Mouse (Mus musculus): ENCODE results near the gene Slc36a3. TPM values are rescaled to one million over a fixed set of nuclear protein-coding genes. Genes with fewer than 3 reads are reported as not detected.

The Slc36a3 gene
- not detected in 2 replicates for polyA plus RNA-seq (2015; fragmentation: Nextera tagmentation; extraction: Ambion mirVana)

DNA sequence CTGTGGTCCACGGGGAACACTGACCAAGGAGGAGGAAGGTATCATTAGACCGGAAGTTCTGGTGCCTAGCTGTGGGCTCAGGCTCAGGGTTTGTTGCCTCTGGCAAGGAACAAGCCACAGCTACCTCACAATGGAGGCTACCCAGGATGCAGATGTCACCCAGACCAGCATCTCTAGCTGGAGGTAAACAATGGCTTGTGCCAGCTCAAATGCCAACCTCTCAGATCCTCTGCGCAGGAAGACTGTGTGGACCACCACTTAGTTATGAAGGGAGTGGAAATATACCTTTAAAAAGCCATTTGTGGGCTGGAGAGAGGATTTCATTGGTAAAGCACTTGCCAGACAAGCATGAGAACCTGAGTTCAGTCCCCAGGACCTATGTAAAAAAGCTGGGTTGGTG lies at the start of gene Slc36a3:
Slc36a3 (minus strand) TSS at position 101 of the 400 bp plus-strand sequence.
- H3K36me3 ChIP-seq = no peaks in the 10 kb centered on the region
- no peak within 1 kb of the TSS for H3K9ac ChIP-seq
- H3K4me2 ChIP-seq = no peak within 1 kb of the TSS
- H3K9me3 ChIP-seq = no peaks in the 10 kb centered on the region
- H3K4me3 ChIP-seq = no peak within 1 kb of the TSS
- 65% methylated on average over 3 of the region's 3 CpGs for WGBS
- ATAC-seq (ENCODE audit: extremely low read depth, insufficient number of reproducible peaks, low FRiP score, low TSS enrichment) = no peak
- no peaks in the 10 kb centered on the region for H3K27me3 ChIP-seq (replicated peaks)
- H3K4me1 ChIP-seq = no peaks in the 10 kb centered on the region
- H3K27ac ChIP-seq (replicated peaks) = no peak within 1 kb of the TSS

DNA sequence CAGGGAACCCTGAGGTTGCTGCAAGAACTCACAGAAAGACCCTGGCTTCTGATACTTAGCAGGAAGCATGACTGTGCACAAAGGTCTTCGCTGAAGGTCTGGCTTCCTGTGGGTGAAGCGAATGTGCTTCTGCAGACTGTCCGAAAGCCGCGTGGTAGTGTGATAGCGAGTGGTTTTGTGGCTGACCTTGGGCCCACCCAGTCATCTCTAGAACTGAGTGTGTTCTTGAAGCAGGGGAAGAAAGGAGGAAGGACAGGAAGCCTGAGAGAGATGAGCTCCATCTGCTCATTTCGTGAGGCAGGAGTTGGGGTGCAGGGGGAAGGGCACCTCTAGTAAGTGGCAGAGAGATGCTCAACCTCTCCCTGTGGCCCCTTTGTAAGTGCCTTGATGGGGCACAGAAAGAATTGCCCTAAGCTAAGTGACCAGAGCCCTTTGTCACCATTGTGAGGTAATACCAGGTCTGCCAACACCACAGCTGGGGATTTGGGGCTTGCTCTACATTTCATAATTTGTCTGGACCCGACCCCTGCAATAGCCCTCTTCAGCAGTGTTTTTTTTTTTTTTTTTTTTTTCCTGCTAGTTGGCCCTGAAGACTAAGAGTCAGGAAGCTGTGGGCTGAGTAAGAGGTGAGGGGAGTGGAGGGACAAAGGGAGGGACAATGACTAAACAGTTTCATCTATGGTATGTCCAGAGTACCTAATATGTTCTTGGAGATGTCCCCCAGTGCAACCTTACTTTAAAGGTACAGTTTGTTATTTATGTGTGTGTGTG lies 46.4 kb upstream of the Slc36a3 start:
- H3K27ac ChIP-seq (replicated peaks) = no peak overlapping the region
- peaks cover 9% of the 10 kb centered on the region for H3K4me1 ChIP-seq
- H3K27me3 ChIP-seq (replicated peaks) = peaks cover 4% of the 10 kb centered on the region; the same call in 1 of the 2 replicates
- no peaks in the 10 kb centered on the region for H3K36me3 ChIP-seq
- no peak for ATAC-seq (ENCODE audit: extremely low read depth, insufficient number of reproducible peaks, low FRiP score, low TSS enrichment)
- 64% methylated on average over 8 of the region's 8 CpGs for WGBS
- H3K4me2 ChIP-seq = no peak overlapping the region
- H3K9me3 ChIP-seq = no peaks in the 10 kb centered on the region
- no peak overlapping the region for H3K9ac ChIP-seq
- H3K4me3 ChIP-seq = no peak overlapping the region

DNA sequence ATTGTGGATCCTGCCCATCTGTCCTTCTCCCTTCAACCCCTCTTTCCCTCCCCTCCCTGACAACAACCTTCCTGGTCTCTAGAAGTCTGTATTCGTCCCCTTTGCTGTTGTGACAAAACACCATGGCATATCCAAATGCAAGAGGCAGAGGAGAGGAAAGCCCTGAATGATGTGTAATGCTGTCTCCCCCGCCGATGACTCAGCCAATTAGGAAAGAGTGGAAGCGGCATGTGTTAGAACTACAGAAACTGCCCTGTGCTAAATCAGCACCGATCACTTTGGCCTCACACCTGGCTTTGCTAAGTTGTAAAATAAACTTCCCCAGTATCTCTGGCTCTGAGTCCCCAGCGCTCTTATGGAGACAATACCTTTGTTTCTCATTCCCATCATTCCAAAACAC lies 45.6 kb upstream of the Slc36a3 start:
- Histone ChIP-seq H3K36me3 (no peaks in the 10 kb centered on the region), H3K9me3 (no peaks in the 10 kb centered on the region), H3K4me1 (peaks cover 9% of the 10 kb centered on the region), H3K4me3 (no peak overlapping the region), H3K27me3 (replicated peaks) (peaks cover 4% of the 10 kb centered on the region; the same call in 1 of the 2 replicates), H3K4me2 (no peak overlapping the region), H3K27ac (replicated peaks) (no peak overlapping the region), H3K9ac (no peak overlapping the region)
- WGBS = 51% methylated on average over 6 of the region's 6 CpGs
- ATAC-seq (ENCODE audit: extremely low read depth, insufficient number of reproducible peaks, low FRiP score, low TSS enrichment) = no peak

DNA sequence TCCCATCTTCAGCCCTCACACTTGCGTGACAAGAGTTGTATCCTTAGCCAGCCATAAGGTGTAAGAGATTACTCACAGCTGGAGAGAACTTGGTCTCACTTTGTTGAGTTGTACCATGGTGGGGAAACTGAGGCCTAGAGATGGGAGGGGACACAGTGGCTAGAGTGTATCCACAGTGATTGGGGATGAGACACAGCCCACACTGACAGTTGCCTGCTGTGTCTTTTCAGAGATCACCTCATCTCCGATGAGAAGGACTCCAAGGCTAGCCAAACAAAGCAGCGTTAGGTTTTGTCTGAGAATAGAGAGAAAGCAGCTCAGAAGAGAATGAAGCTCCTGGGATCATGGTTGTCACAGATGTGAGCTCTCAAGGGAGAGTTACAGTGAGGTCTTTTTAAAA lies 38.7 kb upstream of the Slc36a3 start:
- H3K27me3 ChIP-seq (replicated peaks) = no peaks in the 10 kb centered on the region
- WGBS = 60% methylated on average over 3 of the region's 3 CpGs
- H3K4me1 ChIP-seq = peaks cover 24% of the 10 kb centered on the region
- no peak overlapping the region for H3K4me3 ChIP-seq
- no peak overlapping the region for H3K9ac ChIP-seq
- ATAC-seq (ENCODE audit: extremely low read depth, insufficient number of reproducible peaks, low FRiP score, low TSS enrichment) = no peak
- no peaks in the 10 kb centered on the region for H3K9me3 ChIP-seq
- no peak overlapping the region for H3K4me2 ChIP-seq
- H3K27ac ChIP-seq (replicated peaks) = no peak overlapping the region
- H3K36me3 ChIP-seq = no peaks in the 10 kb centered on the region

DNA sequence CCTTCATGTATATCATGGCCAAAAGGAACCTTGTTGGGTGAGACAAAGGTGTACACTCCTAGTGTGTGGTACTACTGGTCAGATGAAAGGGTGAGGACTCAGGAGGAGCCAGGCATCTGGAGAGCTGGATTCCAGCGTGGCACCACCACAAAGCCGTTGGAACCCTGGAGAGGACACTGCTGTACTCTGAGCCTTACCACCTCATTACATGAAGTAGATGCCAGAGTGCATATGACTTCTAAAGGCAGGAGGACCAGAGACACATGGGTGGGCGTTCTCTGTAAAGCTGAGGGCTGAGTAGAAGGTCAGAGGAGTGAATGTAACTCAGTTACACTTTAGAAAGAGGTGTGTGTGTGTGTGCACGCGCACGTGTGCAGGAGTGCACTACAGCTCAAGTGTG lies 36.3 kb upstream of the Slc36a3 start:
- no peaks in the 10 kb centered on the region for H3K36me3 ChIP-seq
- no peaks in the 10 kb centered on the region for H3K9me3 ChIP-seq
- H3K27me3 ChIP-seq (replicated peaks) = no peaks in the 10 kb centered on the region
- H3K4me2 ChIP-seq = no peak overlapping the region
- H3K4me3 ChIP-seq = no peak overlapping the region
- no peak for ATAC-seq (ENCODE audit: extremely low read depth, insufficient number of reproducible peaks, low FRiP score, low TSS enrichment)
- H3K27ac ChIP-seq (replicated peaks) = peak overlapping the region; percentile 82
- peaks cover 15% of the 10 kb centered on the region for H3K4me1 ChIP-seq
- WGBS = 76% methylated on average over 6 of the region's 6 CpGs
- no peak overlapping the region for H3K9ac ChIP-seq

DNA sequence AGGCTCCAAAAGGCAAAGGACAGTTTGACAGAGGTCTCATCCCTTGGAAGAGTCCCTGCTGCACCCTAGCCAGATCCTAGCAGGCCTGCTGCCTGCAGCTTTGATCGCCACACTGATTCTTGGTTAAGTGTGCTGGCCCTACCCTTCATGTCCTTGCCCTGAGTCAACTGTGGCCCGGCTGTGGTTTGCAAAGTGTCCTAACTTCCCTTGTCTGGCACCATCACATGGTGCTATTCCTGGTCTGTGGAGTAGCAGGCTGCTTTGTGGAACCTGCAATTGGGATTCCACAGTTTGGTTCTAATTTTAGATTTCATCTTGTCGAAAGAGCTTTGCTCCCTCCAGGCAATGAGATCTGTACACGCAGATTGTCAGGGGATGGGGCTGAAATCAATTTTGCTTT lies 35.8 kb upstream of the Slc36a3 start:
- Histone ChIP-seq H3K4me2 (no peak overlapping the region), H3K27ac (replicated peaks) (peak overlapping the region; percentile 82), H3K4me1 (peaks cover 15% of the 10 kb centered on the region), H3K4me3 (no peak overlapping the region), H3K27me3 (replicated peaks) (no peaks in the 10 kb centered on the region), H3K9ac (no peak overlapping the region), H3K36me3 (no peaks in the 10 kb centered on the region), H3K9me3 (no peaks in the 10 kb centered on the region)
- WGBS = 41% methylated on average over 4 of the region's 4 CpGs
- no peak for ATAC-seq (ENCODE audit: extremely low read depth, insufficient number of reproducible peaks, low FRiP score, low TSS enrichment)

DNA sequence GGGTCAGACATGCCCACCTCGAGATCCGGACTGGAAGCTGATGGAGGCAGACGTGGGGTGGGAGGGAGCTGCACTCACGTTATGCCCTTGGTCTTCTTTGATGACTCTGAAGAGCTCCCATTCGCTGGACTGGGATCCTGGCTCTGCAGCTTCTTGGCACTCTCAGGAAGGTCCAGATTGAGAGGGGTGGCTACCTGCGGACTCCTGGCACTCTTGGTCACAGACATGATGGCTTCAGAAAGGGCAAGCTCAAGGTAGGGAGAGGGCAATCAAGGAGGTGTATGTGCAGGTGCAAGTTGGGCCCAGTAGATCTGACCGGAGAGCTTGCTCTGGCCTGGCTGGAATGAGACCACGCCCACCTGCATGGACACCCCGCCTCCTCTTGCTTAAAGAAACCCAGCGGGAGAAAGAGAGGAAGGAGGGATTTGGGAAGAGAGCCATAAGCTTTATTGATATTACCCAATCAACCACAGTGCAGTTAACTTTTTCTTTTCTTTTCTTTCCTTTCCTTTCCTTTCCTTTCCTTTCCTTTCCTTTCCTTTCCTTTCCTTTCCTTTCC lies 33.3 kb upstream of the Slc36a3 start, which contains the start of gene Slc36a2:
Slc36a2 (minus strand) TSS at position 345 of the 559 bp plus-strand sequence.
- Histone ChIP-seq H3K4me2 (peak within 1 kb of the TSS; percentile 34), H3K36me3 (no peaks in the 10 kb centered on the region), H3K27me3 (replicated peaks) (no peaks in the 10 kb centered on the region), H3K4me1 (peaks cover 19% of the 10 kb centered on the region), H3K27ac (replicated peaks) (no peak within 1 kb of the TSS), H3K9me3 (no peaks in the 10 kb centered on the region), H3K4me3 (peak within 1 kb of the TSS; percentile 22), H3K9ac (no peak within 1 kb of the TSS)
- 41% methylated on average over 10 of the region's 10 CpGs for WGBS
- ATAC-seq (ENCODE audit: extremely low read depth, insufficient number of reproducible peaks, low FRiP score, low TSS enrichment) = no peak; the same call in 1 of the 2 replicates

DNA sequence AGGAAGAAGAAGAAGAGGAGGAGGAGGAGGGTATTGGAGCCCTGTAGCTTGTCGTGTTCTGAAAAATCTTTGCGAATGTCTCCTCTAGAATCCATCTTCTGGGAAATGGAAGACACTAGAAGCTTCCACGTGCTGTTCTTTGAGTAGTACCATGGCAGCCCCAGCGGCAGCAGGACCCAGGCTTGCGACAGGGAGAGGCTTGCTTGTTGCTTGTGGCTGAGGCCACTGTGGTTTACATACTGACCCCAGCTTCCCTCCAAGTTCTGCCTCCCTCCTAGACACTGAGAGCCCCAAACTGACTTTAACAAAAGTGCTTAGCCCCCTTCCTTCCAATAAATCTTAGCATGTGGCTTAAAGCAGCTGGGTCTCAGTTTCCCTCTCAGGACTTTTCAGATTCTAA lies 32.7 kb upstream of the Slc36a3 start:
- 0 out of 2 replicates have a peak overlapping the region, but pooled peaks have one; percentile 22 for H3K4me3 ChIP-seq
- WGBS = 82% methylated on average over 5 of the region's 5 CpGs
- no peak for ATAC-seq (ENCODE audit: extremely low read depth, insufficient number of reproducible peaks, low FRiP score, low TSS enrichment)
- H3K27me3 ChIP-seq (replicated peaks) = no peaks in the 10 kb centered on the region
- peak overlapping the region; percentile 34; the same call in 1 of the 2 replicates for H3K4me2 ChIP-seq
- H3K4me1 ChIP-seq = peaks cover 19% of the 10 kb centered on the region
- no peak overlapping the region for H3K9ac ChIP-seq
- no peak overlapping the region for H3K27ac ChIP-seq (replicated peaks)
- H3K36me3 ChIP-seq = no peaks in the 10 kb centered on the region
- H3K9me3 ChIP-seq = no peaks in the 10 kb centered on the region

DNA sequence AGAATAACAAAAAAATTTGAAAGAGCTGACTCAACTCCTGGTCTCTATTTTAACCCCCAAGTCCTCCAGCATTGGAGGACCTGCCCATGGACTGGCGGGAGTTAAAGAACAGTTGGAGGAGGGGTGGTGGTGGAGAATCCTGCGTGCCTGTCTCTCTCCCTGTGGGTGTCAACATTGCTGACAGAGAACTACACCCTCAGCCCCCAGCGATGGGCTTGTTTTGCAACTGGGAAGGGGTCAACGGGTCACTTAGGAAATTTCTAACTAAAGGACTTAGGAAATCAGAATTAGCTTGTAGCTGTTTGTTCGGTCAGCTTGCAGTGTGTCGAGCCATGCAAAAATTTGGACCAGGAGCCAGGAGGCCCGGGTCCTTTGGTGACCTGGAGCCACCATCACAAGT lies 31.6 kb upstream of the Slc36a3 start:
- 51% methylated on average over 7 of the region's 7 CpGs for WGBS
- no peak overlapping the region for H3K9ac ChIP-seq
- H3K27me3 ChIP-seq (replicated peaks) = no peaks in the 10 kb centered on the region
- no peak overlapping the region for H3K27ac ChIP-seq (replicated peaks)
- no peak overlapping the region for H3K4me2 ChIP-seq
- H3K4me1 ChIP-seq = peaks cover 19% of the 10 kb centered on the region
- no peak for ATAC-seq (ENCODE audit: extremely low read depth, insufficient number of reproducible peaks, low FRiP score, low TSS enrichment)
- H3K36me3 ChIP-seq = no peaks in the 10 kb centered on the region
- no peak overlapping the region for H3K4me3 ChIP-seq
- no peaks in the 10 kb centered on the region for H3K9me3 ChIP-seq

DNA sequence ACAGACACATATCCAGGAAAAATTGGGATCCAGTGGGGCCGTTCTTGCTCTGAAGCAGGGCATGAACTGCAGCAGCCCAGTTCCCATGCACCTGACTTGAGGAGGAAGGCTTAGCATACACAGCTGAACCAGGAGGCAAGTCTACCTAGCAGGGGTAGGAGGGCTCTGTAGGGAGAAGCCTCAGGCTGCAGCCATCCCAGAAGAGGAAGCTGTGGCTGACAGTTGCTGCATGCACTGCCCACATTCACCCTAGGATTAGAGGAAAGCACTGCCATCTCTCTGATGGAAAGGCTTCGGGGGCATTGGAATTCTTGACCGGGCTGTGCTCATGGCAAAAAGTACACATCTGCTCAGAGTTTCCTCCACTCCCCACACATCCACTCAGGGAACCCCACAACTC lies 28.3 kb upstream of the Slc36a3 start:
- Histone ChIP-seq H3K9ac (no peak overlapping the region), H3K4me1 (peaks cover 4% of the 10 kb centered on the region; the same call in 1 of the 2 replicates), H3K27me3 (replicated peaks) (peaks cover 3% of the 10 kb centered on the region), H3K27ac (replicated peaks) (no peak overlapping the region), H3K36me3 (no peaks in the 10 kb centered on the region), H3K9me3 (no peaks in the 10 kb centered on the region), H3K4me3 (no peak overlapping the region), H3K4me2 (no peak overlapping the region)
- WGBS = 66% methylated on average over 3 of the region's 3 CpGs
- ATAC-seq (ENCODE audit: extremely low read depth, insufficient number of reproducible peaks, low FRiP score, low TSS enrichment) = no peak

DNA sequence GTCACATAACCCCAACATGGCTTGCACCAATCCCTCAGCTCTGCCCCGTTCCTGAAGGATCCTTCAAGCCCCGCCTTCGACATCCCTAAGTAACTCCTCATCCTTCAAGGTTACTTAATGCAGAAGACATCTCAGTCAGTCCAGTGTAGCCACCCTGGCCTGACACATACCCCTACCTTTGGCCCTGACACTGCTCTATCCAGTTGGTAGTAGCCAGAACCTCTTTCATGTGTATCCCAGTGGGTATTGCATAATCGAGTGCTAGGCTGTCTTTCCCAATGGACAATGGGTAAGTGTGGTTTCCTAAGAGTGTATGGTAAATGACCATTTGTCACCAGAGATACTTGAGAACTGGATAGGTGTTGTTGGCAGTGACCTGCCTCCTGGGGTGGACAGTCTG lies 27.3 kb upstream of the Slc36a3 start:
- H3K27ac ChIP-seq (replicated peaks) = no peak overlapping the region
- H3K9me3 ChIP-seq = no peaks in the 10 kb centered on the region
- H3K4me3 ChIP-seq = no peak overlapping the region
- no peaks in the 10 kb centered on the region for H3K36me3 ChIP-seq
- WGBS = 80% methylated on average over 4 of the region's 4 CpGs
- peaks cover 10% of the 10 kb centered on the region for H3K27me3 ChIP-seq (replicated peaks)
- no peak overlapping the region for H3K9ac ChIP-seq
- no peak overlapping the region for H3K4me2 ChIP-seq
- ATAC-seq (ENCODE audit: extremely low read depth, insufficient number of reproducible peaks, low FRiP score, low TSS enrichment) = no peak
- H3K4me1 ChIP-seq = peaks cover 4% of the 10 kb centered on the region; the same call in 1 of the 2 replicates

DNA sequence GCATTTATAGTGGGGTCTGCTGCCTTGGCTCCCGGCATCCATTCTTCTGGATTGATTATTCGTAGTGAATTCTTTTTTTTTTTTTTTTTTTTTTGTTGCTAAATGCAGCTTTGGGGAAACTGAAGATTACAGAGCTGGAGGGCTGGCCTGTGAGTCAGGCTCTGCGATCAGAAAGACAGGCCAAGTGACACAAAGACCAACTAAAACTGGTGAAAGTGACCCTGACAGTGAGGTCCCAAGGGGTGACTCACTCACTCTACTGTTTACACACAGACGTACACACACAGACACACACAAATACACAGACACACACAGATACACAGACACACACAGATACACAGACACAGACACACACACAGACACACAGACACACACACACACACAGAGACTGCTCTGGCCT lies 19.0 kb upstream of the Slc36a3 start:
- H3K27me3 ChIP-seq (replicated peaks) = peaks cover 17% of the 10 kb centered on the region
- H3K9me3 ChIP-seq = no peaks in the 10 kb centered on the region
- no peak overlapping the region for H3K4me2 ChIP-seq
- ATAC-seq (ENCODE audit: extremely low read depth, insufficient number of reproducible peaks, low FRiP score, low TSS enrichment) = no peak
- no peak overlapping the region for H3K4me3 ChIP-seq
- no peaks in the 10 kb centered on the region for H3K4me1 ChIP-seq
- H3K27ac ChIP-seq (replicated peaks) = no peak overlapping the region
- WGBS = 63% methylated on average over 4 of the region's 4 CpGs
- H3K36me3 ChIP-seq = no peaks in the 10 kb centered on the region
- H3K9ac ChIP-seq = no peak overlapping the region

All from heart, embryonic 13.5 days (tissue).